Mouse (Mus musculus): ENCODE measurements around the gene Fdxr.

GRCm38 (mm10) chr11:115306863-115307262 is 30.0 kb upstream of the Fdxr start, which contains the start of gene Otop2:
- TF ChIP-seq POLR2A (IDR thresholded peaks at IDR 0.05; ENCODE audit: low read depth, low read length), result no peak
- TF ChIP-seq CTCF (IDR thresholded peaks at IDR 0.05; ENCODE audit: extremely low read depth, insufficient read length, insufficient replicate concordance, low read depth, low read length), result no peak

Data from small intestine, adult 2 months (tissue).